ENCODE assay signal across 10 mouse cellular contexts in the genomic region with DNA sequence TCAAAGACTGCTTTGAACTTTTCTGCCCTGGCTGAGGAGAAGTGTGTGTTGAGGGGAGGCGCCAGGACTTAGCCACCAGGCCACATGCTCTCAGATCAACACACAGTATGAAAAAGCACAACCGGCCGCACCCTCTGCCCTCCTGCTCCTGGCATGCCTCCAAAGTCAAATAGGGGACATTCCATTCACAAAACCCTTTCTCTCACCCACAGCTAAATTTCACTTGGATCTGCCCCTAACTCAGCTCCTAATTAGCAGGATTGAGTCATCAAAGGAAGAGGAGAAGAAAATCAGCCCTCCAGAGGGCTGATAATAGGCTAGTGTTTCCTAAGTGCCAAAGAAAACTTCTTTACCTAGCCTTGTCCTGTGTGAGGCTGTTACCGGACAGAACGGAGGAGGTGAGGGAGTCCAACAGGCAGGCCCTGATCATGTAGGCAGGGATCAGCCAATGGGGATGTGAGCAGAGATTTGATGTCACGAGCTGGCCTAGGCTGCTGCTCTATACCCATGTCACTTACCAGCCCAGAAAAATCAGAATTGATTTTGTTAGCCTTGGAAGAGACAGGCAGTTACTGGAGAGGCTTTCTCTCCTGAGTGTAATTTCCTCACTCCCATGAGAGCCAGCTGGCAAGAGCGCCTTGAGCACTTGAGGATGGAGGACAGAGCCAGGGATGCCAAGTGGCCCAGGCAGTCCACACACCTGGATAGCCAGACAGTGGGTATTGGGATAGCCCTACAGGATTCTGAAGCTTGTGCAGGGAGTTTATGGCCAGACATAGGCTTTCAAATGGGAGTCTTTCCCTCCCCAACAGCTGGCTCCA.
DNase-seq lines count a peak whose midpoint lies in the region; ATAC-seq lines count a peak whose summit lies in the region.
"Had no signal": no experiment of that assay in that cellular context is flagged by ENCODE, and none has a peak within 500 bp of the region (broad histone marks: within the 10 kb centered on the region; RNA-seq: fewer than 3 reads in every experiment).

No protein-coding gene starts in this region.

- H3K9ac ChIP-seq in heart, embryonic 12.5 days, result no peak overlapping the region
- no peak overlapping the region for H3K9ac ChIP-seq in lung, embryonic 16.5 days (ENCODE audit: low read length)
- H3K9ac ChIP-seq in hindbrain, embryonic 12.5 days, result no peak overlapping the region

- peak; percentile 14 for DNase-seq in heart, postnatal 4 days
- peak; percentile 79 for DNase-seq in Muller cell, postnatal 12 days (ENCODE audit: inconsistent ontology term)
- DNase-seq in brain, adult 2 months (ENCODE audit: low read depth, low spot score), result peak; percentile 44
- no peak for DNase-seq in adipocyte (ENCODE audit: low spot score)

- 0 out of 2 replicates have a peak, but pooled peaks cover 15% of the 10 kb centered on the region for H3K27me3 ChIP-seq in heart, embryonic 12.5 days (replicated peaks)
- H3K27me3 ChIP-seq in lung, embryonic 16.5 days (ENCODE audit: control insufficient read depth, insufficient read depth, low read depth, low read length), result no peaks in the 10 kb centered on the region
- peaks cover 38% of the 10 kb centered on the region for H3K27me3 ChIP-seq in hindbrain, embryonic 12.5 days
- H3K27me3 ChIP-seq: CH12.LX had no signal

- no peak overlapping the region for H3K27ac ChIP-seq in heart, embryonic 12.5 days (ENCODE audit: poor library complexity, severe bottlenecking)
- H3K27ac ChIP-seq in lung, embryonic 16.5 days (ENCODE audit: low read length), result no peak overlapping the region; the same call in 1 of the 2 replicates
- no peak overlapping the region for H3K27ac ChIP-seq in hindbrain, embryonic 12.5 days
- H3K27ac ChIP-seq: heart, adult 2 months had no signal

- WGBS in heart, embryonic 12.5 days, result 49% methylated on average over 7 of the region's 7 CpGs
- WGBS in lung, embryonic 16.5 days, result 32% methylated on average over 7 of the region's 7 CpGs
- 63% methylated on average over 7 of the region's 7 CpGs for WGBS in hindbrain, embryonic 12.5 days

- H3K4me1 ChIP-seq in heart, embryonic 12.5 days (replicated peaks), result peaks cover 8% of the 10 kb centered on the region
- peaks cover 4% of the 10 kb centered on the region; the same call in 1 of the 2 replicates for H3K4me1 ChIP-seq in lung, embryonic 16.5 days (replicated peaks; ENCODE audit: control insufficient read depth, insufficient read depth, low read length)
- peaks cover 30% of the 10 kb centered on the region for H3K4me1 ChIP-seq in hindbrain, embryonic 12.5 days

- no peak overlapping the region for H3K4me3 ChIP-seq in heart, embryonic 12.5 days
- H3K4me3 ChIP-seq in lung, embryonic 16.5 days (ENCODE audit: low read length), result no peak overlapping the region
- H3K4me3 ChIP-seq in hindbrain, embryonic 12.5 days, result no peak overlapping the region
- H3K4me3 ChIP-seq: heart, adult 2 months had no signal

- no peak overlapping the region for H3K4me2 ChIP-seq in heart, embryonic 12.5 days
- H3K4me2 ChIP-seq in lung, embryonic 16.5 days (ENCODE audit: low read depth, low read length), result no peak overlapping the region
- no peak overlapping the region for H3K4me2 ChIP-seq in hindbrain, embryonic 12.5 days (replicated peaks)

- no peaks in the 10 kb centered on the region for H3K9me3 ChIP-seq in heart, embryonic 12.5 days (replicated peaks)
- no peaks in the 10 kb centered on the region for H3K9me3 ChIP-seq in lung, embryonic 16.5 days (ENCODE audit: control insufficient read depth, low read length)
- H3K9me3 ChIP-seq in hindbrain, embryonic 12.5 days (replicated peaks), result no peaks in the 10 kb centered on the region

- ATAC-seq in heart, embryonic 12.5 days (ENCODE audit: insufficient number of reproducible peaks, low FRiP score), result no peak
- peak; percentile 45; the same call in 1 of the 2 replicates for ATAC-seq in lung, embryonic 16.5 days (ENCODE audit: low read depth)
- no peak for ATAC-seq in hindbrain, embryonic 12.5 days (ENCODE audit: low FRiP score)
- ATAC-seq: intestine, postnatal 0 days had no signal

- no peaks in the 10 kb centered on the region for H3K36me3 ChIP-seq in heart, embryonic 12.5 days
- no peaks in the 10 kb centered on the region for H3K36me3 ChIP-seq in lung, embryonic 16.5 days (ENCODE audit: control insufficient read depth, insufficient read depth, low read length)
- H3K36me3 ChIP-seq in hindbrain, embryonic 12.5 days, result peaks cover 2% of the 10 kb centered on the region; the same call in 1 of the 2 replicates
